Mouse (Mus musculus) lung, embryonic 15.5 days (tissue): ENCODE measurements at regions not wholly inside any gene's neighbourhood (a gene's known extent, or its start where the extent isn't known, plus 50 kb on each side); places are given as distances from the start of the nearest gene placed in this dataset.

Source experiments
- ATAC-seq: fragments of 200-750 bp; cut with Nextera tagmentation; 2 replicates; pipeline ENCODE4 v1.8.0; 2017; ENCODE audit warnings: moderate number of reproducible peaks, borderline replicate concordance; ENCODE audit not compliant: low FRiP score, low TSS enrichment; ENCODE audit errors: extremely low read depth
- H3K27ac ChIP-seq: fragments of 300-500 bp; sonication (generic); 2 replicates; pipeline ENCODE4 v1.5.1; 2015; ENCODE audit warnings: moderate library complexity, mild to moderate bottlenecking, inconsistent platforms
- H3K27me3 ChIP-seq: fragments of 300-500 bp; sonication (generic); 2 replicates; pipeline ENCODE4 v1.6.1; 2015; ENCODE audit warnings: inconsistent platforms
- H3K36me3 ChIP-seq: fragments of 300-500 bp; sonication (generic); 2 replicates; pipeline ENCODE4 v1.6.1; 2015; ENCODE audit warnings: inconsistent platforms
- H3K4me1 ChIP-seq: fragments of 300-500 bp; sonication (generic); 2 replicates; pipeline ENCODE4 v1.6.1; 2015; ENCODE audit warnings: inconsistent platforms
- H3K4me2 ChIP-seq: fragments of 300-500 bp; sonication (generic); 2 replicates; pipeline ENCODE4 v1.6.1; 2015; ENCODE audit warnings: inconsistent platforms, mild to moderate bottlenecking, moderate library complexity
- H3K4me3 ChIP-seq: fragments of 300-500 bp; sonication (generic); 2 replicates; pipeline ENCODE4 v1.5.1; 2015; ENCODE audit warnings: mild to moderate bottlenecking, inconsistent platforms
- H3K9ac ChIP-seq: fragments of 300-500 bp; sonication (generic); 2 replicates; pipeline ENCODE4 v1.6.1; 2015; ENCODE audit warnings: inconsistent platforms
- H3K9me3 ChIP-seq: fragments of 300-500 bp; sonication (generic); 2 replicates; pipeline ENCODE4 v1.6.1; 2016; ENCODE audit warnings: inconsistent platforms
- WGBS: fragments of 180-500 bp; shearing (Covaris S2); methylation state at CpG from one replicate; pipeline ENCODE4 v1.1.7; 2015; 5-methylcytosine and 5-hydroxymethylcytosine counted together

- no peak; the same call in 1 of the 2 replicates for ATAC-seq
- H3K27ac ChIP-seq, result no peak overlapping the region
- no peak overlapping the region for H3K9ac ChIP-seq
- no peaks in the 10 kb centered on the region for H3K36me3 ChIP-seq
- H3K9me3 ChIP-seq, result no peaks in the 10 kb centered on the region
- no peak overlapping the region for H3K4me3 ChIP-seq
- no peaks in the 10 kb centered on the region for H3K27me3 ChIP-seq
- peaks cover 12% of the 10 kb centered on the region for H3K4me1 ChIP-seq
- 38% methylated on average over 5 of the region's 5 CpGs for WGBS
- no peak overlapping the region for H3K4me2 ChIP-seq
These were observed 541.3 kb downstream of the Gja1 start for GRCm38 (mm10) chr10:56918412-56918811.

- Histone ChIP-seq H3K4me2 (peak overlapping the region; percentile 44), H3K9me3 (no peaks in the 10 kb centered on the region), H3K9ac (no peak overlapping the region), H3K4me3 (no peak overlapping the region), H3K27me3 (no peaks in the 10 kb centered on the region), H3K36me3 (no peaks in the 10 kb centered on the region), H3K4me1 (peaks cover 12% of the 10 kb centered on the region), H3K27ac (no peak overlapping the region)
- peak; percentile 59; the same call in 1 of the 2 replicates for ATAC-seq
- 24% methylated on average over 20 of the region's 20 CpGs for WGBS
These were observed 543.9 kb downstream of the Gja1 start for GRCm38 (mm10) chr10:56920711-56921672.

DNA sequence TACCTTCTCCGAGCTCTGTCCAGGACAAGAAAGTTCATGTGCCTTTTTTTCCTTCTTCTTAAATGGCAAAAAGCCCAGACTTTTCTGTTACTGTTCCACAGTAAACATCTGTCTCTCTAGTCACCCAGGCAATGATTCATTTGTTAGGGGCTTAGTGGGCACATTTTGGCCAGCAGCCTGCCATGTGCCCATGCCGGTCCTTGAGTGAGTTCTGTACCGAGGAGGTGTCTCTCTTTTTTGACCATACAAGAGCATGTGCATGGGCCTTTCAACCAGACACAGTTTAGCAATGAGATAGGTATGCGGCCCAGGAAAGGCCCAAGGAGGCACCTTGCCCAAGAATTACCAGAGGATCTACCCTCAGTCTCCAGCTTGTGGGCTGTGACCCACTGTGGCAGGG is 551.0 kb upstream of the Hsf2 start:
- WGBS, result 55% methylated on average over 4 of the region's 4 CpGs
- H3K4me1 ChIP-seq, result no peaks in the 10 kb centered on the region
- ATAC-seq, result no peak; the same call in 1 of the 2 replicates

GRCm38 (mm10) chr10:56941972-56942371 is 544.2 kb upstream of the Hsf2 start:
- ATAC-seq, result no peak
- H3K4me2 ChIP-seq, result no peak overlapping the region

More for the DNA sequence above, 551.0 kb upstream of the Hsf2 start:
- no peak overlapping the region for H3K4me2 ChIP-seq
- H3K36me3 ChIP-seq, result no peaks in the 10 kb centered on the region
- H3K9ac ChIP-seq, result no peak overlapping the region
- no peaks in the 10 kb centered on the region for H3K9me3 ChIP-seq
- no peak overlapping the region for H3K27ac ChIP-seq
- no peaks in the 10 kb centered on the region for H3K27me3 ChIP-seq
- no peak overlapping the region for H3K4me3 ChIP-seq

GRCm38 (mm10) chr10:56944434-56945145 is 541.6 kb upstream of the Hsf2 start:
- Histone ChIP-seq H3K4me3 (no peak overlapping the region), H3K4me2 (no peak overlapping the region), H3K27me3 (no peaks in the 10 kb centered on the region), H3K4me1 (no peaks in the 10 kb centered on the region), H3K27ac (no peak overlapping the region), H3K36me3 (no peaks in the 10 kb centered on the region), H3K9me3 (no peaks in the 10 kb centered on the region), H3K9ac (no peak overlapping the region)
- ATAC-seq, result no peak
- 59% methylated on average over 5 of the region's 5 CpGs for WGBS

More at GRCm38 (mm10) chr10:56941972-56942371, 544.2 kb upstream of the Hsf2 start:
- H3K27me3 ChIP-seq, result no peaks in the 10 kb centered on the region
- H3K9ac ChIP-seq, result no peak overlapping the region
- H3K9me3 ChIP-seq, result no peaks in the 10 kb centered on the region
- H3K4me3 ChIP-seq, result no peak overlapping the region
- 60% methylated on average over 4 of the region's 4 CpGs for WGBS
- H3K36me3 ChIP-seq, result no peaks in the 10 kb centered on the region
- H3K27ac ChIP-seq, result no peak overlapping the region
- H3K4me1 ChIP-seq, result no peaks in the 10 kb centered on the region

DNA sequence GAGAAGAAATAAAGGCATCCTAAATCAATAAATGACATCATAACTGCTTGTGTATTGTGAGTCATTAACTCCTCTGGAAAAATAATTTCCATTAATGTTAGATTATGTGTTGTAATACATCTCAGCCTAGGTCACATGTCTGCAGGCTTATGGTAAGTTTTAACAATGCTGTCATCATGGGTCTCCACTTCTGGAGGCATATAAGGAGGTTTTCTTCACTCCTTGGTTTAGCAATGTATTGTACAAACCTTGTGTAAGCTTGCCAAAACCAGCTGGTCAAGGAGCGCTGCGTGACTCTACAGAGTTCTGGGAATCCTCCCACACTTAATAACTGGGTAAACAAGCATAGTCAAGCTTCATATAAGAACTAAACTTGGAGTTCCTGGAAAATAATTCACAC is 529.5 kb upstream of the Hsf2 start:
- Histone ChIP-seq H3K9me3 (no peaks in the 10 kb centered on the region), H3K4me3 (no peak overlapping the region), H3K27ac (no peak overlapping the region), H3K9ac (no peak overlapping the region), H3K36me3 (no peaks in the 10 kb centered on the region), H3K4me2 (no peak overlapping the region), H3K27me3 (no peaks in the 10 kb centered on the region), H3K4me1 (no peaks in the 10 kb centered on the region)
- no peak for ATAC-seq
- 58% methylated on average over 2 of the region's 2 CpGs for WGBS

GRCm38 (mm10) chr10:56962096-56962807 is 523.9 kb upstream of the Hsf2 start:
- Histone ChIP-seq H3K4me1 (peaks cover 5% of the 10 kb centered on the region; the same call in 1 of the 2 replicates), H3K9me3 (no peaks in the 10 kb centered on the region), H3K4me3 (no peak overlapping the region), H3K9ac (no peak overlapping the region), H3K27ac (no peak overlapping the region), H3K36me3 (no peaks in the 10 kb centered on the region), H3K27me3 (no peaks in the 10 kb centered on the region), H3K4me2 (no peak overlapping the region)
- ATAC-seq, result no peak
- WGBS, result 85% methylated on average over 4 of the region's 4 CpGs

DNA sequence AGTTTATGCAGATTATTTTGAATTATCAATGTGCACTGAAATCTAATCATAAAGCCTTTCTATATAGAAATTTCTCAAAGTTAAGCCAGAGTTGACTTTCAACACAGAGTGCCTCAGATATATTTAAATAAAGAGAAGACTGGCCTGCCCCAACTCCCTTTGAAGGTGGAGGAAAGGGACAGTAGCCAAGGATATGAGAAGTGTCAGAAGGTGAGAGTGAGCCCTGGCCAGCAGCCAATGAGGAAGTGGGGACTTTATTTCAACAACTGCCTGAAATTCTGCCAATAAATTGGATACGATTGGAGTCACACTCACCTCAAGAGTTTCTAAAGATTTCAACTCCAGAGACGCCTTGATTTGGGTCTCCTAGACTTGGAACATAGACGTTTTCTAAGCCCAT is 523.0 kb upstream of the Hsf2 start:
- no peak overlapping the region for H3K4me2 ChIP-seq
- no peak overlapping the region for H3K4me3 ChIP-seq
- H3K4me1 ChIP-seq, result peaks cover 5% of the 10 kb centered on the region; the same call in 1 of the 2 replicates
- WGBS, result 8% methylated on average over 3 of the region's 3 CpGs
- no peaks in the 10 kb centered on the region for H3K27me3 ChIP-seq
- peak; percentile 42; the same call in 1 of the 2 replicates for ATAC-seq
- no peaks in the 10 kb centered on the region for H3K9me3 ChIP-seq
- H3K9ac ChIP-seq, result no peak overlapping the region
- H3K36me3 ChIP-seq, result no peaks in the 10 kb centered on the region
- no peak overlapping the region for H3K27ac ChIP-seq

GRCm38 (mm10) chr10:56968913-56969312 is 517.3 kb upstream of the Hsf2 start:
- Histone ChIP-seq H3K9me3 (no peaks in the 10 kb centered on the region), H3K4me3 (no peak overlapping the region), H3K36me3 (no peaks in the 10 kb centered on the region), H3K27me3 (no peaks in the 10 kb centered on the region), H3K9ac (no peak overlapping the region), H3K4me1 (no peaks in the 10 kb centered on the region), H3K27ac (no peak overlapping the region), H3K4me2 (no peak overlapping the region)
- 95% methylated on average over 1 of the region's 1 CpGs for WGBS
- ATAC-seq, result no peak

DNA sequence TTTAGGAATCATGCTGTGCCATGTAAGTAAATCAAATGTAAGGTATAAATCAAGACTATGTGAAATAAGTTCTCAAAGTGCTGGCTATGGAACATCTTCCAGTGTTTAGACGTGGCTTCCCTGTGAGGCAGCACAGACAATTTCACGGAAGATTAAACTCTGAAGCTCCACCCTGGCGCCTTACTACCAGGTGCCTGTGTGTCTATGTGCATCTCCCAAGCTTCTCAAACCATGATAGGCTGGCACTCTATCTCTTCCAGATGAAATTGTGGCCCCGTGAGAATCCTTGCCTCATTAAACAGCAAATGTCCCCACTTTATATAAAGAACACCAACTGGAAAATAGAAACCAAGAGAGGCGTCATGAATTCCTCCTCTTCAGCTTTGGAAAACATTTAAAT is 511.4 kb upstream of the Hsf2 start:
- Histone ChIP-seq H3K27me3 (no peaks in the 10 kb centered on the region), H3K36me3 (no peaks in the 10 kb centered on the region), H3K9me3 (no peaks in the 10 kb centered on the region), H3K4me1 (no peaks in the 10 kb centered on the region), H3K4me3 (no peak overlapping the region), H3K9ac (no peak overlapping the region), H3K4me2 (no peak overlapping the region), H3K27ac (no peak overlapping the region)
- no peak for ATAC-seq
- WGBS, result 89% methylated on average over 5 of the region's 5 CpGs

DNA sequence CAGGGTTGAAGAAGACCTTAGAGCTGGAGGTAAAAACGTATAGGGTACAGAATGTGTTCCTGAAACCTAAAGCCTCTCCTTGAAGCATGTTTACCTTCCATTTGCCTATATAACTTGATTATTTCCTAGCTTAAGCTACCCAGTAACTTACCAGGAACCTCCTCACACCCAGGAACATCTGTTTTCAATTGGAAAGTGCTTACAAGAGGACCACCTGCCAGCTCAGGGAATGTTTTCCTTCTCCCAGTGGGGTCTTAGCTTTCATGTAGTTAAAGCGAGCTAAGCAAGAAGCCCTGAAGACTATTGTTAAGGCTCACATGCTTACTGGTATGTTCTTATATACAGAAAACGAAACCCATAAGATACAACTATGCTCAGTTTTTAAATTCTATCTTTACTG is 506.6 kb upstream of the Hsf2 start:
- no peaks in the 10 kb centered on the region for H3K36me3 ChIP-seq
- 42% methylated on average over 3 of the region's 3 CpGs for WGBS
- H3K27ac ChIP-seq, result no peak overlapping the region
- no peak for ATAC-seq
- no peaks in the 10 kb centered on the region for H3K9me3 ChIP-seq
- H3K4me1 ChIP-seq, result peaks cover 8% of the 10 kb centered on the region; the same call in 1 of the 2 replicates
- H3K9ac ChIP-seq, result no peak overlapping the region
- H3K27me3 ChIP-seq, result no peaks in the 10 kb centered on the region
- H3K4me3 ChIP-seq, result no peak overlapping the region
- H3K4me2 ChIP-seq, result no peak overlapping the region
